Mouse (Mus musculus): ENCODE results near the gene Pank3. TPM values are rescaled to one million over a fixed set of nuclear protein-coding genes. Genes with fewer than 3 reads are reported as not detected.

Gene Pank3
- 10.8 TPM for polyA plus RNA-seq (2017; shearing (Covaris generic))

DNA sequence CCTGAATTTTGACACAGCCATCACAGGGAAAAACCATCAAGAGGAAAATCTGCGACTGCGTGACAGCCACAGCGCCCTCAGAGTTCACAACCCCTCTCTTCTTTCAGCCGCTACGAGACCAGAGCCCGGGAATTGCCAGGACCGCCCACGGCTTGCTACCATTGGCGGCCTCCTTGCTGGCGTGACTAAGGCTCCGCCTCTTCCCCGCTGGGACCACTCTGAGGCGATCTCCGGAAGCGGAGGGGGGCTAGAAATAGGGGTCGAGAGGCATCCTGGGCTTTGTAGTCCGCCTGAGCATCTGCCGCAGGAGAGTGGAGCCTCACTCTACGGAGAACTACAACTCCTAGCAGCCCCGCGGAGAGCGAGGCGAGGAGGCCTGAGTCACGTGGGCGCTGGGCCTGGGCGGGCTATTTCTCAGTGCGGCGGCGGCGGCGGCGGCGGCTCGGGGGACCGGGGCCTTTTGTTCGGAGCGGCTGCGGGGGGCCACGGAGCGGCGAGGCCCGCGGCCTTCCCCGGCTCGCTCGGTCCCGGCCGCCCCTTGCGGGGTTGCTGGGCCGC, at the start of gene Pank3:
TSS of gene Pank3 (plus strand) at position 297 of the 558 bp plus-strand sequence.

DNA sequence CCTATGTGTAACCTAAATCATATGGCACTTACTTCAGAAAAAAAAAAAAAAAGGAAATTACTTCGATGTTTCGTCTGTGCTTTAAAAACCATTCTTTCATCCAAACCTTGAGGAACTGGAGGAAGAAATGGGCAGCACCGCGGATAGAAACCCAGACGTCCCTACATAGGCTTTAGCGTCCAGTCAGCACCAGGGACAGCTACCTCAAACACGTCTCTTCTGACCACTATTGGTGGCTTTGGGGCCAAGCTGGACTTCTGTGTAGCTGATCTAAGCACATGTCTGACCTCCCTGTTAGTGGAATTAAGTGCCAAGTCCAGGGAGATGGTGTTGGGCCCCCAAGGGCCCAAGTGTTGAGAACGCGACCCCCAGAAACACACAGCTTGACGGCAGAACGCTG, 29.6 kb downstream of the Pank3 start, which contains the start of gene Fbll1:
TSS of gene Fbll1 (minus strand) at position 11 of the 400 bp plus-strand sequence.

DNA sequence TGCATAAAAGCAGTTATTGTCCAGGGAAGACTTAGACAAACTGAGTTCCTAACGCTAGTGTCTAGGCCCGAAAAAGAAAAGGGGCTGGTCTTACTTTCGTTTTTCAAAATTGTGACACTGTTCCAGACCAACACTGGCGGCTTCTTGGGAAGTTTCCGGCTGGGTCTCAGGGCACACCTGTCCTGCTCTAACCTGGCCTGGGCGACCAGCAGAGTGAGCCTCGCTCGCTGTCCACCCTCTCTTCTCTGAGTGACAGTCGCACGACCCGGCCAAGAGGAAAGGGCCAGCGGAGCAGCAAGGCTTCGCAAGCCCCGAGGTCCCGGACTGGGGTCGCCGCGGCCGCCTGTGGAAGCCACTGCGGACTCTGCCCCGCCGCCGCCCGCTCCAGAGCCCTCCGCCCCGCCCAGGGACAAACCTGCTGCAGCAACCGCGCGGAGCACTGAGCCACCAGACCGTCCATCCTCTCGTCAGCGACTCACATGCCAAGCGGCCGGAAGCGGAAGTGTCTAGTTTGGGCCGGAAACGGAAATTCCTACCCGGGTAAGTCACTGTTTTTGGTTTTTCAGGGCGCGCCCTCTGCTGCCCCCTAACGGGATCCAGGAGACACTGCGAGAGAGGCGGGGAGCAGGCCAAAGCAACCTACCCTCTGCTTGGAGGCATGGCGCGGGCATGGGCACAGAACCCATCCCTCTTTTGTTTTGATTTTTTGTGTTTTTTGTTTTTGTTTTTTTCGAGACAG, 64.9 kb downstream of the Pank3 start, which contains the start of gene Rars:
TSS of gene Rars (minus strand) at position 485 of the 739 bp plus-strand sequence.

Other genes starting within 250 kb of the Pank3 start
- gene Fbll1, start 29.4 kb downstream of the Pank3 start, polyA plus RNA-seq (2017; shearing (Covaris generic)) = not detected
- 74.8 TPM for gene Rars, start 65.0 kb downstream of the Pank3 start, polyA plus RNA-seq (2017; shearing (Covaris generic))
- 0.07 TPM for gene Wwc1, start 211.0 kb downstream of the Pank3 start, polyA plus RNA-seq (2017; shearing (Covaris generic))